Mouse (Mus musculus): ENCODE measurements around the gene Tmem47. TPM values are rescaled to one million over a fixed set of nuclear protein-coding genes. Genes with fewer than 3 reads are reported as not detected.

Gene Tmem47
- polyA plus RNA-seq (2015; fragmentation: Nextera tagmentation; extraction: Ambion mirVana): 19.8 and 20.5 TPM in 2 replicates

GRCm38 (mm10) chrX:81070210-81070803 lies at the start of gene Tmem47:
Gene Tmem47 (plus strand): TSS chrX:81070698.

All from neural tube, postnatal 0 days (tissue).